Mouse (Mus musculus) thymus, postnatal 10 days (tissue): ENCODE results near the gene Crcp.

Source experiments
- DNase-seq, 2 experiments: peaks; one replicate each; pipeline ENCODE4 v3.0.0; 2021; ENCODE audit warnings: low spot score in 2 of 2

The Crcp gene

GRCm38 (mm10) chr5:130089626-130090393 is 60.7 kb downstream of the Crcp start:
- no peak for DNase-seq

- no peak for DNase-seq
Measured at GRCm38 (mm10) chr5:130096754-130097153, 67.7 kb downstream of the Crcp start.

- DNase-seq, result no peak
Measured at GRCm38 (mm10) chr5:130097837-130098236, 68.7 kb downstream of the Crcp start.

DNA sequence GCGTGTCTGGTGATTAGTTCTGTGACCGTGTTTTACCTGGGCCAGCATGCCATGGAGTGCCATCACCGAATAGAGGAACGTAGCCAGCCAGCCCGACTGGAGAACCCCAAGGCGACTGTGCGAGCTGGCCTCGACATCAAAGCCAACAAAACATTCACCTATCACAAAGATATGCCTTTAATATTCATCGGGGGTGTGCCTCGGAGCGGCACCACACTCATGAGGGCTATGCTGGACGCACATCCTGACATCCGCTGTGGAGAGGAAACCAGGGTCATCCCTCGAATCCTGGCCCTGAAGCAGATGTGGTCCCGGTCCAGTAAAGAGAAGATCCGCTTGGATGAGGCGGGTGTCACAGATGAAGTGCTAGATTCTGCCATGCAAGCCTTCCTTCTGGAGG is 72.6 kb downstream of the Crcp start:
- DNase-seq, result no peak

DNA sequence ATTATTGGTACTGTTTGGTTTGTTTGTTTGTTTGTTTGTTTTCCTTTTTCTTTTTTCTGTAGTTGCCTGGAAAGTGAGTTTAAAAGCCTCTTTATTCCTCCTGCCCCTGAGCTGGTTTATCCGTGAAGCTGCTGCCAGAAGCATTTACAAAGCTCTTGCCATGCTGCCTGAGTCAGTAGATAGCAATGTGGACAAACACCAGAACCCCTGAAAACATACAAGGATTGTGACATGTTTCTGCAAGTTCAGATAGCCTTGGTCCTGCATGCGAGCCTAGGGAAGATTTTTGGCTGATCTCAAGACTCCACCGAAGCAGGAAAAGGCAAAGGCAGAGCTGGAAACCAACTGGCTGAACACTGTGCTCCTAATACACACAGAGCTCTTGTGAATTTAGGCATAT is 80.3 kb downstream of the Crcp start:
- DNase-seq, result no peak
